ENCODE assay signal across 24 mouse cellular contexts in genomic region chr2:59350094-59350493, GRCm38 (mm10).
DNase-seq lines count a peak whose midpoint lies in the region; ATAC-seq lines count a peak whose summit lies in the region.
"Had no signal": no experiment of that assay in that cellular context is flagged by ENCODE, and none has a peak within 500 bp of the region (broad histone marks: within the 10 kb centered on the region; RNA-seq: fewer than 3 reads in every experiment).

No protein-coding gene starts in this region.

- WGBS in forebrain, embryonic 15.5 days = 73% methylated on average over 3 of the region's 3 CpGs
- 75% methylated on average over 3 of the region's 3 CpGs for WGBS in forebrain, embryonic 14.5 days
- 48% methylated on average over 3 of the region's 3 CpGs for WGBS in limb, embryonic 12.5 days
- 71% methylated on average over 3 of the region's 3 CpGs for WGBS in limb, embryonic 10.5 days
- WGBS in stomach, embryonic 15.5 days = 56% methylated on average over 3 of the region's 3 CpGs

- H3K4me3 ChIP-seq in forebrain, embryonic 15.5 days = no peak overlapping the region
- no peak overlapping the region for H3K4me3 ChIP-seq in forebrain, embryonic 14.5 days (ENCODE audit: low read depth, low read length)
- no peak overlapping the region for H3K4me3 ChIP-seq in limb, embryonic 12.5 days (replicated peaks)
- no peak overlapping the region for H3K4me3 ChIP-seq in limb, embryonic 10.5 days
- H3K4me3 ChIP-seq in stomach, embryonic 15.5 days (replicated peaks) = no peak overlapping the region
- H3K4me3 ChIP-seq: embryonic facial prominence, embryonic 13.5 days; forebrain, embryonic 13.5 days; midbrain, embryonic 10.5 days; neural tube, embryonic 12.5 days had no signal

- H3K9ac ChIP-seq in forebrain, embryonic 15.5 days (replicated peaks) = no peak overlapping the region
- no peak overlapping the region for H3K9ac ChIP-seq in forebrain, embryonic 14.5 days (ENCODE audit: low read length)
- no peak overlapping the region for H3K9ac ChIP-seq in limb, embryonic 12.5 days (replicated peaks)
- H3K9ac ChIP-seq in stomach, embryonic 15.5 days = no peak overlapping the region
- H3K9ac ChIP-seq: embryonic facial prominence, embryonic 13.5 days; forebrain, embryonic 13.5 days; liver, postnatal 0 days; neural tube, embryonic 12.5 days had no signal

- no peak for DNase-seq in forebrain, embryonic 14.5 days (ENCODE audit: low spot score)
- no peak for DNase-seq in limb, embryonic 10.5 days (ENCODE audit: low spot score)
- peak; percentile 25 for DNase-seq in forelimb bud, embryonic 11.5 days (ENCODE audit: low read depth, low spot score)
- DNase-seq in urinary bladder, adult 2 months (ENCODE audit: low spot score) = no peak
- no peak for DNase-seq in adipocyte (ENCODE audit: low spot score)
- DNase-seq: adrenal gland, adult 2 months; cerebellum, adult 11-12 months; cerebellum, postnatal 14 days; embryo, embryonic 11 days; gastrocnemius, postnatal 14 days; heart, adult 18-20 months; kidney, adult 2 months; liver, postnatal 0 days; lung, postnatal 10 days; right cerebral cortex, adult 18-20 months had no signal

- H3K4me1 ChIP-seq in forebrain, embryonic 15.5 days = peaks cover 22% of the 10 kb centered on the region
- peaks cover 5% of the 10 kb centered on the region; the same call in 1 of the 2 replicates for H3K4me1 ChIP-seq in forebrain, embryonic 14.5 days (ENCODE audit: control insufficient read depth, insufficient read depth, low read length)
- peaks cover 20% of the 10 kb centered on the region for H3K4me1 ChIP-seq in limb, embryonic 12.5 days (replicated peaks)
- no peaks in the 10 kb centered on the region; the same call in 1 of the 2 replicates for H3K4me1 ChIP-seq in limb, embryonic 10.5 days
- 0 out of 2 replicates have a peak, but pooled peaks cover 3% of the 10 kb centered on the region for H3K4me1 ChIP-seq in stomach, embryonic 15.5 days
- H3K4me1 ChIP-seq: neural tube, embryonic 12.5 days had no signal

- no peak for ATAC-seq in forebrain, embryonic 15.5 days (replicated peaks)
- ATAC-seq in forebrain, embryonic 14.5 days = no peak
- no peak for ATAC-seq in limb, embryonic 12.5 days (ENCODE audit: insufficient number of reproducible peaks, insufficient read depth, low FRiP score, low TSS enrichment, low read depth)
- ATAC-seq in stomach, embryonic 15.5 days (ENCODE audit: insufficient read depth, low FRiP score, low read depth) = no peak
- ATAC-seq: forebrain, embryonic 13.5 days; liver, postnatal 0 days had no signal

- no peak overlapping the region for H3K4me2 ChIP-seq in forebrain, embryonic 15.5 days (replicated peaks)
- H3K4me2 ChIP-seq in forebrain, embryonic 14.5 days (ENCODE audit: low read length) = no peak overlapping the region
- no peak overlapping the region for H3K4me2 ChIP-seq in limb, embryonic 12.5 days
- H3K4me2 ChIP-seq in stomach, embryonic 15.5 days = no peak overlapping the region
- H3K4me2 ChIP-seq: embryonic facial prominence, embryonic 13.5 days; forebrain, embryonic 13.5 days; liver, embryonic 11.5 days; neural tube, embryonic 12.5 days had no signal

- no peaks in the 10 kb centered on the region for H3K27me3 ChIP-seq in forebrain, embryonic 15.5 days
- no peaks in the 10 kb centered on the region for H3K27me3 ChIP-seq in forebrain, embryonic 14.5 days (replicated peaks; ENCODE audit: control insufficient read depth, insufficient read depth, low read length)
- H3K27me3 ChIP-seq in limb, embryonic 12.5 days = no peaks in the 10 kb centered on the region
- H3K27me3 ChIP-seq in limb, embryonic 10.5 days (ENCODE audit: low read depth, poor library complexity, severe bottlenecking) = no peaks in the 10 kb centered on the region
- H3K27me3 ChIP-seq in stomach, embryonic 15.5 days (replicated peaks) = no peaks in the 10 kb centered on the region
- H3K27me3 ChIP-seq: embryonic facial prominence, embryonic 13.5 days; forebrain, embryonic 13.5 days; neural tube, embryonic 12.5 days had no signal

- peak overlapping the region; percentile 76 for H3K27ac ChIP-seq in forebrain, embryonic 15.5 days (replicated peaks)
- H3K27ac ChIP-seq in forebrain, embryonic 14.5 days (ENCODE audit: low read depth, low read length) = no peak overlapping the region
- peak overlapping the region; percentile 45; the same call in 1 of the 2 replicates for H3K27ac ChIP-seq in limb, embryonic 12.5 days
- no peak overlapping the region for H3K27ac ChIP-seq in limb, embryonic 10.5 days
- peak overlapping the region; percentile 27; the same call in 1 of the 2 replicates for H3K27ac ChIP-seq in stomach, embryonic 15.5 days
- H3K27ac ChIP-seq: embryonic facial prominence, embryonic 13.5 days; kidney, postnatal 0 days; midbrain, embryonic 10.5 days; neural tube, embryonic 12.5 days had no signal

- H3K9me3 ChIP-seq in forebrain, embryonic 15.5 days = no peaks in the 10 kb centered on the region
- H3K9me3 ChIP-seq in forebrain, embryonic 14.5 days (replicated peaks; ENCODE audit: control insufficient read depth, low read length) = no peaks in the 10 kb centered on the region
- no peaks in the 10 kb centered on the region for H3K9me3 ChIP-seq in limb, embryonic 12.5 days
- H3K9me3 ChIP-seq in limb, embryonic 10.5 days (replicated peaks) = no peaks in the 10 kb centered on the region
- no peaks in the 10 kb centered on the region for H3K9me3 ChIP-seq in stomach, embryonic 15.5 days
- H3K9me3 ChIP-seq: embryonic facial prominence, embryonic 13.5 days; forebrain, embryonic 13.5 days; midbrain, embryonic 10.5 days; neural tube, embryonic 12.5 days had no signal

- H3K36me3 ChIP-seq in forebrain, embryonic 15.5 days = peaks cover 8% of the 10 kb centered on the region; the same call in 1 of the 2 replicates
- H3K36me3 ChIP-seq in forebrain, embryonic 14.5 days (ENCODE audit: control insufficient read depth, insufficient read depth, low read length) = peaks cover 42% of the 10 kb centered on the region
- peaks cover 55% of the 10 kb centered on the region for H3K36me3 ChIP-seq in limb, embryonic 12.5 days
- H3K36me3 ChIP-seq in limb, embryonic 10.5 days = peaks cover 54% of the 10 kb centered on the region
- H3K36me3 ChIP-seq in stomach, embryonic 15.5 days = 0 out of 2 replicates have a peak, but pooled peaks cover 3% of the 10 kb centered on the region

Comparison
In these comparisons a context has a peak if more than half of its experiments do, and no peak if none do; other contexts are left out.
1. H3K27ac ChIP-seq: peak in forebrain, embryonic 15.5 days (single experiment), limb, embryonic 12.5 days (single experiment) and stomach, embryonic 15.5 days (single experiment); none in forebrain, embryonic 14.5 days (single experiment) and limb, embryonic 10.5 days (single experiment).